Mouse (Mus musculus): ENCODE data around the gene Eef1akmt3.

- TF ChIP-seq CTCF (IDR thresholded peaks at IDR 0.05; ENCODE audit: low read depth, low read length) (no peak), POLR2A (IDR thresholded peaks at IDR 0.05; ENCODE audit: borderline replicate concordance, low read depth, low read length) (no peak)
These were observed 37.6 kb upstream of the Eef1akmt3 start for GRCm38 (mm10) chr10:127078677-127079575.
